Mouse (Mus musculus) frontal cortex, adult 2 months (tissue): ENCODE results near the gene Synpo2. TPM values are rescaled to one million over a fixed set of nuclear protein-coding genes. Genes with fewer than 3 reads are reported as not detected.

Experiments used
- DNase-seq, 2 experiments: peaks; one replicate each; pipeline ENCODE4 v3.0.0; 2022; ENCODE audit warnings: low spot score in 1 of 2; ENCODE audit errors: extremely low spot score in 1 of 2
- polyA plus RNA-seq: library from polyadenylated mRNA; depleted of rRNA; stranded (reverse); fragments of >200 nt; gene quantifications from 2 replicates; pipeline ENCODE4 v1.2.3, GENCODE M21; 2012; rRNA removed

Synpo2 gene
- polyA plus RNA-seq, 1 experiment = 4.6 TPM

DNA sequence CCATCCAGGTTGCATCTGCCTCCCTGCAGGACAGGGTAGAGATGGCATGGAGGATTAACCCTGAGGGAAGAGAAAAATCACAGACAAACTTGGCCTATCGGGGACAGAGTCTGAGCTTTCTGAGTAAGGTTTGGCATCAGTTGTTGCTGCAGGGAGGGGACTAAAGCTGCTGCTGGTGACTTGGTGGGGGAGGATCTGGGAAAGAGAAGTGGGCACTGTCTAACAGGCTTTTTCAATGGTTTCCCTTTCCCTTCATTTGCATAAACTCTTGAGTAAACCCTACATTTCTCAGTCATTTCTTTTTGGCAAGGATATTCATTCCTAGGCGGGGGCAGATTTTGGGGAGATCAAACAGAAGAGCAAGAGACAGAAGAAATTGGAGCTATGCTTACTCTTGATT is 174.0 kb downstream of the Synpo2 start:
- DNase-seq = no peak

DNA sequence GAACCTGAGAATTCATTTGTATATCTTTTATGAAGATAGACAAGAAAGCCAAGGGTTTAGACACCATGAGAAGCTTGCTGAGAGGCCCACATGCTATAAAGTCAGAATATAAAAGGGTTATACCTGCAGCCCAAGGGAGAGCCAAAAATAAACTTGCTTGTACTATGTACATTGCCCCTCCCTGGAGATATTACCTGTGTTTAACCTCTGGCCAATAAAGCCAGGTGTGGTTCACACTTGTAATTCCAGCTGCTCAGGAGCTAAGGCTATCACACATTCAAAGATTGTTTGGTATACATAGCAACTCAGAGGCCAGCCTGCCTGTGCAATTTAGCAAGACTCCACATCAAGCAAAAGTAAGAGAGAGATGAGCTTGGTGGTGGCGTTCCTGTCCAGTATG is 177.1 kb downstream of the Synpo2 start:
- DNase-seq = no peak

DNA sequence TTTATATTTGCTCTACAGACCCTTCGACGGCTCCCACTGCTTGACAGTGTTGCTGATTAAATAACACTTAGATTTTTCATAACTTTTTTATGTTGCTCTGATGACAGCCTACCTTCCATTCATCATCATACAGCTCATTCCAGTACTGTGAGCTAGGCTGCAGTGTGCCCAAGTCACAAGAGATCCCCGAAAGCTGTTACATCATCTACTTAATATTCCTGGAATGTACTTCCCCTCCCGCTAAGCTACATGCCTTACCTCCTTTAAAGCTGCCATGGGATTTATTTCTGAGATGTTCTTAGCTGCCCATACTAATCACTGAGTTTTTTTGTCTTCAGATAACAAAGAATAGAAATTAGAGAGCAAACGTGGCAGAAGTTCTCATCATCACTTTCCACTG is 181.8 kb downstream of the Synpo2 start:
- no peak for DNase-seq

DNA sequence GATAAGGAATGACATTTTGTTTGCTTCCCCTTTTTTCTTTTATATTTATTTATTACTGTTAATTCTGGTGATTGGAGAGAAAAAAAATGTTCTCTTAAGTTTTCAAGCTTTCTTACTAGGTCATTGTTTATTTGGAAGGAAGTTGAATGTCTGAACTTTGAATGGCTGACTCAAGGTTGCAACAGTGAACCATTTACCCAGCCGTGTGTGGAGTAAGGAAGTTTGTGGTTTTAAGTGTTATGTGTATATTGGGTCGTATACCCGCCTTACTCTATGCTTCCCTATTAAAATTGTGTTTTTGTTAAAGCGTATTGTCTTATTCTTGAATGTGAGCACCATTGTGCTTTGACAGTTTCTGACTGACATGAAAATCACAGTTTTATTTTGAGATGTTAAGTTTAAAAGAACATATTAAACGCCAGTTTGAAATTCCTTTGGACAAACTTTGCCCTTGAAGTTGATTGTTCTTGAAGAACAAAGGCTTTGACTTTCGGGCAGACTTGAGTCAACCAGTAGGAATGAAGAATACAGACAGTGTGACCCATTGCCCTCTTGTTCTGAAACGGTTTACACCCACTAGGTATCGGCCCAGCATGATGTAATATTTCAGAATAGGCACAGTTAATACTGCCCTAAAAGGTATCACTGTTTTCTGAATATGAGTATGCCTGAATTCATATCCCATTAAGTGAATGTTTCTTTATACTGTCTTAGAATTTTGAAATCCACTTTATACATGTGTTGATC is 182.6 kb downstream of the Synpo2 start:
- DNase-seq = no peak

DNA sequence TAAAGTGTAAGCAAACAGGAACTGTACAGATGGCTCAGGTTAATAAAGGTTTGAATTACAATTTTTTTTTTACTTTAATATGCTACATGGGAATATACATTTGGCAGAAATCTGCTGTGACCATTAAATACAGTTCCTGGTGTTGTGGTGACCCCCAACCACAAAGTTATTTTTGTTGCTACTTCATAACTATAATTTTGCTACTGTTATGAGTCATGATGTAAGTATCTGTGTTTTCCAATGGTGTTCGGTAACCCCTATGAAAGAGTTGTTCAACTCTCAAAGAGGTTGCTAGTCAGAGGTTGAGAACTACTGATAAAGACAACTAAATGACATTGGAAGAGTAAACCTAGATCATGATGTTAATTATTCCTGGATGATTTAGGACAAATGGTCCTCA is 193.6 kb downstream of the Synpo2 start:
- DNase-seq = no peak

DNA sequence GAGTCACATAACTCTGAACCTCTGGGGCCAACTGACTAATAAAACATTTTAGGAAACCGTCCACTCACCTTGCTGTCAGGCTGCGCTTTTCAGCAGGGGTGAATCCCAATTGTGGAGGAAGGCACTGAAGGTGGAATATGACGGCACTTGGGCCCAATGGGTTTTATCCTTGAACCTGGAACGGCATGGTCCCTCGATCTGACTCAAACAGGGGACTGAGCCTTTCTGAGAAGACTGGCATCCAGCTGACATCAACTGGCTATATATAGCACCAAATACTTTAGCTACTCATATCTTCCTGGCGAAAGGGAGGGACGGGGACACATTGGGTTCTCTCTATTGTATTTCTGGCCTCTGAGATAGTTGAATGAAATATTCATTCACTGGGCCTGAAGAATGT is 201.2 kb downstream of the Synpo2 start, which contains the start of gene Myoz2:
Gene Myoz2 (minus strand): TSS at position 264 of the 400 bp plus-strand sequence.
- DNase-seq = no peak

DNA sequence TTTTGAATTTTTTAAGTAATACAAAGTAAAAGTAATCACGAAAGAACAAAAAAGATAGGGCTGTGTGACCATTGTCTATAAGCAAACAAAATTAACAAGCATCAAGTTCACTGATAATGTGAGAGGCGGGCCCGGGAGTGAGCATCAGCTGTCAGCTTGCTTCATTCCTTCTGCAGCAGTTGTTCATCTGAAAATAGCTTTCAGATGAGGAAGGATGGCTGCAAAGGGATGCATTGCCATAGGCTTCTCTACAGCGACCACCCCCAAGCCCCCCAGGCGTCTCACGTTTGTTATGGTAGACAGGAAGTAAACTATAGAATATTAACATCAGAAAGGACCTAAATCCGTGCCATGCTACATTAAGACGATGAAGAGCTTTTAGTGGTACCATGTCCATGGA is 202.1 kb downstream of the Synpo2 start:
- no peak for DNase-seq

Other genes starting within 250 kb of the Synpo2 start
- 0.12 and 0.19 TPM in 2 replicates for gene Myoz2, start 201.1 kb downstream of the Synpo2 start, polyA plus RNA-seq
- 8.4 and 10.4 TPM in 2 replicates for gene Sec24d, start 31.3 kb upstream of the Synpo2 start, polyA plus RNA-seq
- 14.8 and 15.4 TPM in 2 replicates for gene Mettl14, start 150.0 kb upstream of the Synpo2 start, polyA plus RNA-seq
- 16.2 and 24.6 TPM in 2 replicates for gene Prss12, start 210.8 kb upstream of the Synpo2 start, polyA plus RNA-seq